Mouse (Mus musculus) left cerebral cortex, adult 2 months (tissue): ENCODE results near the gene Ddi2. TPM values are rescaled to one million over a fixed set of nuclear protein-coding genes. Genes with fewer than 3 reads are reported as not detected.

Experiments
- DNase-seq, 2 experiments: peaks; one replicate each; pipeline ENCODE4 v3.0.0; 2021 to 2022; ENCODE audit warnings: low spot score in 2 of 2, mixed read lengths in 1 of 2; ENCODE audit errors: extremely low spot score in 1 of 2
- H3K27ac ChIP-seq: fragments of 200-600 bp; 2 replicates; pipeline ENCODE4 v1.8.1; 2022
- H3K4me3 ChIP-seq: fragments of 200-600 bp; 2 replicates; pipeline ENCODE4 v1.8.1; 2022
- CTCF ChIP-seq: fragments of 200-600 bp; IDR thresholded peaks from 2 replicates; pipeline ENCODE4 v1.8.1; 2022; ENCODE audit warnings: antibody characterized with exemption, mild to moderate bottlenecking, moderate library complexity
- intact Hi-C: fragments of 180-260 bp; cut with DNase I; formaldehyde crosslinking; loops from one replicate; pipeline ENCODE4 v1.15.1; 2025
- total RNA-seq, 2 experiments: library from RNA; stranded (reverse); gene quantifications; 2 replicates each; pipeline ENCODE4 v1.2.3; 2021

The Ddi2 gene
- total RNA-seq, 2 experiments from 2014 or later, result 47.8 to 48.5 TPM

- Histone ChIP-seq H3K27ac (no peak overlapping the region), H3K4me3 (no peak overlapping the region)
- no peak for DNase-seq
- intact Hi-C loops, result no loop called here
- TF ChIP-seq CTCF, result no peak
These were observed 77.2 kb downstream of the Ddi2 start for GRCm38 (mm10) chr4:141645988-141646387.

DNA sequence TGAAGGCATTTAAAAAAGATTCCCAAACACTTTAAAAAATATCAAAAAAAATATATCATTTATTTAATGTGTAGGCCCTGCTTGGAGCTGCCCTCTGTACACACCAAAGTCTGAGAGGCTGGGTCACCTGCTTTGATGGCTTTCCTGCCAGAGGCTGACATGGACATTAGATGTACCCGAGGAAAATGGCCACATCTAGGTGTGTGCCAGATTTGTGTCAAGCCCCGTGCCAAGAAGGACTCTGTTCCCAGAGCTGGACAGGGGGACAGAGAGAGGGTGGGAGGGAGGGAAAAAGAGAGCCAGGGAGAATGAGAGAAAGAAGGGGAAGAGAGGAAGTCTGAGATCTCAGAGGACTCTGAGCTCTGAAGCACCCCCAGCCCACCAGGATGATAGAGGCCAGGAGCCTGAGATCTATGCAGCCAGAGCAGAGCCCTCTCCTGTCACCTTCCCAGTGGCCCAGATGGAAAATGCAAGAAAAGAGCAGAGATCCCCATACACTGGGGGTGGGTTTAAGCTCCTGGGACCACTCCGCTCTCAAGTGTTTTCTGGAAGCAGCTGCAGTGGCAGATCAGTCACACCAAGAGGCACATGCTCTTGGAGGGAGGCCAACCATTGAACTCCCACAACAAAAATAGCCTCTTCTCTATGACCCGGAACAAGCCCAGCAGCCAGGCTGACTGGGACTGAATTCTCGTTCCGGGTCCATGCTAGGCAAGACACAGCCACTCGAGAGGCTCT lies 79.9 kb downstream of the Ddi2 start:
- intact Hi-C loops, result no loop called here
- Histone ChIP-seq H3K4me3 (no peak overlapping the region), H3K27ac (peak overlapping the region; percentile 75)
- peak in 1 of 2 experiments; percentile 45 for DNase-seq
- no peak for TF ChIP-seq CTCF

- no peak for DNase-seq
- H3K27ac ChIP-seq, result peak overlapping the region; percentile 41; the same call in 1 of the 2 replicates
- no peak overlapping the region for H3K4me3 ChIP-seq
- intact Hi-C loops, result no loop called here
- TF ChIP-seq CTCF, result no peak
These were observed 81.0 kb downstream of the Ddi2 start for GRCm38 (mm10) chr4:141641961-141642811.

- H3K27ac ChIP-seq, result peak overlapping the region; percentile 41; the same call in 1 of the 2 replicates
- TF ChIP-seq CTCF, result no peak
- no peak for DNase-seq
- intact Hi-C loops, result no loop called here
- no peak overlapping the region for H3K4me3 ChIP-seq
These were observed 81.9 kb downstream of the Ddi2 start for GRCm38 (mm10) chr4:141641353-141641771.

DNA sequence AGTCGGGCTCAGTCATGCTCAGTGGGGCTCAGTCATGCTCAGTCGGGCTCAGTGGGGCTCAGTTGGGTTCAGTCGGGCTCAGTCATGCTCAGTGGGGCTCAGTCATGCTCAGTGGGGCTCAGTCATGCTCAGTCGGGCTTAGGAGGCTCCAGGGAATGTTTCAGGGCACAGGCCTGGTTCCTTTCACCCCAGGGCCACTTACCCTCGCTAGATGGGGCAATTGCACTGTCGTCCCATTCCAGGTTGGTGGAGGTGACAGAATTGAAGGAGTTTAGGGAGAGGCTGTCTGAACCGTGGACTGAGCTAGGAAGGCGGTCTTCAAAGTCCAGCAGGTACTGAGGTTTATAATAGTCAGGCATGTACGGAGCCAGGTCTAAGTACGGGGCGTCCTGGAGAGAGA lies 83.7 kb downstream of the Ddi2 start:
- Histone ChIP-seq H3K27ac (no peak overlapping the region), H3K4me3 (no peak overlapping the region)
- DNase-seq, result no peak
- intact Hi-C loops, result no loop called here
- no peak; the same call in 1 of the 2 replicates for TF ChIP-seq CTCF

- no peak for TF ChIP-seq CTCF
- H3K27ac ChIP-seq, result no peak overlapping the region
- H3K4me3 ChIP-seq, result no peak overlapping the region
- no peak for DNase-seq
- intact Hi-C loops, result no loop called here
These were observed 86.5 kb downstream of the Ddi2 start for GRCm38 (mm10) chr4:141636693-141637092.

- no peak for DNase-seq
- H3K27ac ChIP-seq, result no peak overlapping the region
- no peak for TF ChIP-seq CTCF
- no peak overlapping the region for H3K4me3 ChIP-seq
- intact Hi-C loops, result no loop called here
These were observed 87.2 kb downstream of the Ddi2 start for GRCm38 (mm10) chr4:141635991-141636390.

- DNase-seq, result no peak
- intact Hi-C loops, result no loop called here
- no peak for TF ChIP-seq CTCF
- H3K4me3 ChIP-seq, result no peak overlapping the region
- H3K27ac ChIP-seq, result no peak overlapping the region
These were observed 90.9 kb downstream of the Ddi2 start for GRCm38 (mm10) chr4:141632111-141632873.

- Histone ChIP-seq H3K4me3 (no peak overlapping the region), H3K27ac (no peak overlapping the region)
- no peak for TF ChIP-seq CTCF
- DNase-seq, result no peak
- intact Hi-C loops, result no loop called here
These were observed 92.0 kb downstream of the Ddi2 start for GRCm38 (mm10) chr4:141631250-141631649.

- TF ChIP-seq CTCF, result no peak
- Histone ChIP-seq H3K4me3 (no peak overlapping the region), H3K27ac (no peak overlapping the region)
- DNase-seq, result no peak
- intact Hi-C loops, result no loop called here
These were observed 93.2 kb downstream of the Ddi2 start for GRCm38 (mm10) chr4:141630021-141630420.

- intact Hi-C loops, result no loop called here
- H3K4me3 ChIP-seq, result no peak overlapping the region
- no peak for TF ChIP-seq CTCF
- no peak overlapping the region for H3K27ac ChIP-seq
- no peak for DNase-seq
These were observed 94.6 kb downstream of the Ddi2 start for GRCm38 (mm10) chr4:141628661-141629060.

Other genes starting within 250 kb of the Ddi2 start
- gene Spen, start 184.8 kb downstream of the Ddi2 start, total RNA-seq, result 10 to 100 TPM; 68.0 to 73.2 TPM
- gene Fblim1, start 117.3 kb downstream of the Ddi2 start, total RNA-seq, result 1 to 10 TPM in 1 of 2 experiments, under 1 TPM in 1; 0.75 to 1.1 TPM
- gene Tmem82, start 104.8 kb downstream of the Ddi2 start, total RNA-seq, result 1 to 10 TPM in 1 of 2 experiments, under 1 TPM in 1; 0.30 to 1.1 TPM
- gene Slc25a34, start 99.6 kb downstream of the Ddi2 start, total RNA-seq, result 1 to 10 TPM; 3.2 TPM
- gene Plekhm2, start 58.5 kb downstream of the Ddi2 start, total RNA-seq, result 10 to 100 TPM; 90.1 to 94.2 TPM
- gene Rsc1a1, start 37.8 kb downstream of the Ddi2 start, total RNA-seq, result 1 to 10 TPM; 1.1 to 1.2 TPM
- gene Agmat, start 23.3 kb upstream of the Ddi2 start, total RNA-seq, result 1 to 10 TPM; 2.0 to 2.7 TPM
- gene Dnajc16, start 67.5 kb upstream of the Ddi2 start, total RNA-seq, result 10 to 100 TPM; 43.4 to 43.7 TPM
- 10 to 100 TPM; 22.1 to 22.4 TPM for gene Casp9, start 70.2 kb upstream of the Ddi2 start, total RNA-seq
- gene Cela2a, start 102.7 kb upstream of the Ddi2 start, total RNA-seq, result not detected
- gene Ctrc, start 122.9 kb upstream of the Ddi2 start, total RNA-seq, result not detected
- gene Efhd2, start 151.5 kb upstream of the Ddi2 start, total RNA-seq, result 100 to 1,000 TPM; 271 to 279 TPM